Mouse (Mus musculus) megakaryocyte, embryonic 14.5 days (primary cell): Measurements from ENCODE around the gene Ddx28.

Source experiments
- FLI1 ChIP-seq: IDR thresholded peaks from 2 replicates; pipeline ENCODE4 v1.6.1; 2012; ENCODE audit warnings: low read length, inconsistent platforms, mixed read lengths
- GATA1 ChIP-seq: IDR thresholded peaks from 3 replicates; pipeline ENCODE4 v1.6.1; 2012; ENCODE audit warnings: mixed read lengths, low read length, inconsistent platforms, borderline replicate concordance

- no peak for TF ChIP-seq GATA1
- no peak for TF ChIP-seq FLI1
Measured at GRCm38 (mm10) chr8:106004538-106005207, 7.0 kb downstream of the Ddx28 start.
